Mouse (Mus musculus) left cerebral cortex, postnatal 4 days (tissue): ENCODE results near the gene Gm10436. TPM values are rescaled to one million over a fixed set of nuclear protein-coding genes. Genes with fewer than 3 reads are reported as not detected.
"Not testable (repeated sequence)": the region's sequence is repeated elsewhere in the genome, so short reads cannot be mapped to it uniquely, and the experiment has no call there.

Experiments used
- DNase-seq: peaks from one replicate; pipeline ENCODE4 v3.0.0-alpha.2; 2022
- intact Hi-C: fragments of 180-260 bp; cut with DNase I; formaldehyde crosslinking; loops from one replicate; pipeline ENCODE4 v1.15.1; 2025
- total RNA-seq, 2 experiments: library from RNA; stranded (reverse); gene quantifications; 2 replicates each; pipeline ENCODE4 v1.2.3; 2021

Gm10436 gene
- total RNA-seq = not detected

- DNase-seq, intact Hi-C loops: not testable (repeated sequence)
Measured at GRCm38 (mm10) chr12:88182008-88182407, at the start of gene Gm10436. Gene Gm10436, minus strand, starts transcription at chr12:88182108.

DNA sequence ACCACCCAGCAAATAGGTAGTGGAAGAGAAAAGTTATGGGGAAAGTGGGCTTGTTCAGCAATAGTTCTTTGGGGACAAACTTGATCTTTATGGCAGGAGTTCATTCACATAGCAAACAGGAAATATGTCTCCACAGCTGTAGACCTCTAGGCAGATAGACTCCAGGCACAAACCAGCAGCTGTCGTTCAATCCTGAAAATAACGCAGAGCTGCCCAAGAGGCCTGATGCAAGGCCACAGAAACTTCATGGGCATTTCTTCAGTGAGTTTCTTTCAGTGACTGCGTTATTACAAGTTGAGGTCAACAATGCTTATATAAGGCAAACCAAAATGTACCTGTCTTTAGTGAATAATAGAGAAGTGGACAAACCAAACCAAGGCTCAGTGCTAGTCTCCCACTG is 37.5 kb upstream of the Gm10436 start:
- DNase-seq = no peak
- intact Hi-C loops = no loop called here

DNA sequence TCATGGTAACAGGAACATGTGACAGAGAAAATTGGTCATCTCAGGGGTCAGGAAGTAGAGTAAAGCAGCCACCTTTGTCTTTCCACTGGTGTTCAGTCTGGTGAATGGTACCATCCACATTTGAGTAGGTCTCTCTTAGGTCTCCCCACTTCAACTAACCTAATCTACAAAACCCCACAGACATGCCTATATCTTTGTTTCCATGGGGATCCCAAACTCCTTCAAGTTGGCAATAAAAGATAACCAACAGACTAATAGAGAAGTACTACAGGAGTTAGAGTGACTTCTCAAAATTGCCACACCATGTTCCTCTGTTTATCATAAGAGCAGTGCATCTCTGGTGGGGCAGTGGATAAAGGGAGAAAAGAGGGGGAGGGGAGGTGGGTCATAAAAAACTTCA is 36.2 kb upstream of the Gm10436 start:
- DNase-seq, intact Hi-C loops: not testable (repeated sequence)

DNA sequence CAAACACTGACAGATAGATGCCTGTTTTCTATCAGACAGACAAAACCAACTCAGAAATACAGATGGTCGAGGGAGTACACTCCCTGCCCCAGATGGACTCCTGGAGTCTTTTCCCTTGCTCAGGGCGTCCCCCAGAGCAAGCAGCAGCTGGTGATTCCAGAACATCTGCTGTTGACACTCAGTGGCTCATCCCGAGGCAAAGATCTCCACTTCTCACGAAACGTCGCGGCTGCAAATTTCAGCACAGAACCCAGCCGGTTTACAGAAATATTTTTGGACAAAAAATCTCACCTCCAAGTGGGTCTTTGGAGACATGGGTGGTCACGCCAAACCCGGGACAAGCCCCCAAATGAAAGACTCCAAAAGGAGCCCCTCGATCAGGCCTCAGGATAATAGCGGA is 32.7 kb upstream of the Gm10436 start:
- no peak for DNase-seq
- intact Hi-C loops = no loop called here

DNA sequence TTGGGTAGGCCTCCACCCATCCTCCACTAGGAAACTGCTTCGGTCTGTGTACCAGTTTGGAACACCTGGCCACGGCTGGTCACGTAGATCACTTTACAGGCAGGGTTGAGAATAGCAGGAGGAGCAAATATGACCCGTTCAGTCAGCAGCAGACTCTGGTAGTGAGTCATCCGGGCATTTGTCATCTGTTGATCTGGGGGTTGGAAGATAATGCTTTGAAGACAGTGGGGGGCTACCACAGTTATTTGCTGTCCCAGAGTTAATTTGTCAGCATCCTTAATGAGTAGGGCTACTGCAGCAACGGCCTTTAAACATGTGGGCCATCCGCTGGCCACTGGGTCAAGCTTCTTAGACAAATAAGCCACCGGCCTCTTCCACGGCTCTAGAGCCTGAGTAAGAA is 29.6 kb upstream of the Gm10436 start:
- DNase-seq, intact Hi-C loops: not testable (repeated sequence)

- no peak for DNase-seq
- intact Hi-C loops = no loop called here
Measured at GRCm38 (mm10) chr12:88202856-88203255, 20.9 kb upstream of the Gm10436 start.

Other genes starting within 250 kb of the Gm10436 start
- not detected for gene Gm2042, start 228.0 kb downstream of the Gm10436 start, total RNA-seq
- not detected for gene Gm2075, start 170.3 kb downstream of the Gm10436 start, total RNA-seq
- not detected for gene Gm6803, start 163.3 kb downstream of the Gm10436 start, total RNA-seq
- gene Gm2056, start 155.1 kb downstream of the Gm10436 start, total RNA-seq = not detected
- not detected for gene Gm16368, start 98.4 kb downstream of the Gm10436 start, total RNA-seq
- not detected for gene Gm8332, start 68.0 kb upstream of the Gm10436 start, total RNA-seq
- not detected for gene Gm5662, start 92.4 kb upstream of the Gm10436 start, total RNA-seq
- not detected for gene Gm5039, start 141.9 kb upstream of the Gm10436 start, total RNA-seq
- gene Adck1, start 178.4 kb upstream of the Gm10436 start, total RNA-seq = 10 to 100 TPM; 34.5 to 36.0 TPM